Mouse (Mus musculus): ENCODE results near the gene Timm13. TPM values are rescaled to one million over a fixed set of nuclear protein-coding genes. Genes with fewer than 3 reads are reported as not detected.

Timm13 gene
- polyA plus RNA-seq, 1 experiment from 2014 or later, result 348 TPM

GRCm38 (mm10) chr10:80876028-80876427, 24.7 kb downstream of the Timm13 start:
- DNase-seq (ENCODE audit: low spot score), result peak; percentile 32
- H3K27me3 ChIP-seq (replicated peaks; ENCODE audit: control insufficient read depth, insufficient read depth, low read length), result no peaks in the 10 kb centered on the region
- no peaks in the 10 kb centered on the region for H3K9me3 ChIP-seq (ENCODE audit: control insufficient read depth, low read length)
- WGBS, result 24% methylated on average over 5 of the region's 5 CpGs
- no peak overlapping the region for H3K4me2 ChIP-seq (ENCODE audit: low read depth, low read length)
- no peak overlapping the region for H3K4me3 ChIP-seq (ENCODE audit: low read depth, low read length)
- H3K4me1 ChIP-seq (ENCODE audit: control insufficient read depth, insufficient read depth, low read length), result no peaks in the 10 kb centered on the region
- no peaks in the 10 kb centered on the region for H3K36me3 ChIP-seq (ENCODE audit: control insufficient read depth, insufficient read depth, low read length)
- ATAC-seq (ENCODE audit: low read depth), result no peak
- no peak overlapping the region for H3K27ac ChIP-seq (replicated peaks; ENCODE audit: low read depth, low read length)
- H3K9ac ChIP-seq (ENCODE audit: low read depth, low read length), result no peak overlapping the region

- H3K27ac ChIP-seq (replicated peaks; ENCODE audit: low read depth, low read length), result no peak overlapping the region
- DNase-seq (ENCODE audit: low spot score), result no peak
- no peaks in the 10 kb centered on the region for H3K27me3 ChIP-seq (replicated peaks; ENCODE audit: control insufficient read depth, insufficient read depth, low read length)
- H3K4me3 ChIP-seq (ENCODE audit: low read depth, low read length), result no peak overlapping the region
- H3K4me1 ChIP-seq (ENCODE audit: control insufficient read depth, insufficient read depth, low read length), result no peaks in the 10 kb centered on the region
- no peaks in the 10 kb centered on the region for H3K36me3 ChIP-seq (ENCODE audit: control insufficient read depth, insufficient read depth, low read length)
- WGBS, result 66% methylated on average over 9 of the region's 9 CpGs
- H3K4me2 ChIP-seq (ENCODE audit: low read depth, low read length), result no peak overlapping the region
- no peaks in the 10 kb centered on the region for H3K9me3 ChIP-seq (ENCODE audit: control insufficient read depth, low read length)
- no peak overlapping the region for H3K9ac ChIP-seq (ENCODE audit: low read depth, low read length)
- no peak for ATAC-seq (ENCODE audit: low read depth)
Measured at GRCm38 (mm10) chr10:80874035-80874434, 26.7 kb downstream of the Timm13 start.

- Histone ChIP-seq H3K9me3 (ENCODE audit: control insufficient read depth, low read length) (no peaks in the 10 kb centered on the region), H3K27ac (replicated peaks; ENCODE audit: low read depth, low read length) (no peak within 1 kb of the TSS), H3K36me3 (ENCODE audit: control insufficient read depth, insufficient read depth, low read length) (peaks cover 12% of the 10 kb centered on the region; the same call in 1 of the 2 replicates), H3K9ac (ENCODE audit: low read depth, low read length) (no peak within 1 kb of the TSS), H3K4me2 (ENCODE audit: low read depth, low read length) (no peak within 1 kb of the TSS), H3K27me3 (replicated peaks; ENCODE audit: control insufficient read depth, insufficient read depth, low read length) (no peaks in the 10 kb centered on the region), H3K4me3 (ENCODE audit: low read depth, low read length) (no peak within 1 kb of the TSS), H3K4me1 (ENCODE audit: control insufficient read depth, insufficient read depth, low read length) (no peaks in the 10 kb centered on the region)
- WGBS, result 28% methylated on average over 9 of the region's 9 CpGs
- ATAC-seq (ENCODE audit: low read depth) (no peak), DNase-seq (ENCODE audit: low spot score) (no peak)
Measured at GRCm38 (mm10) chr10:80871581-80871980, 29.2 kb downstream of the Timm13 start, which contains the start of gene Tmprss9. Gene Tmprss9, plus strand, starts transcription at chr10:80871848.

- peaks cover 16% of the 10 kb centered on the region; the same call in 1 of the 2 replicates for H3K36me3 ChIP-seq (ENCODE audit: control insufficient read depth, insufficient read depth, low read length)
- 80% methylated on average over 1 of the region's 6 CpGs for WGBS
- H3K27me3 ChIP-seq (replicated peaks; ENCODE audit: control insufficient read depth, insufficient read depth, low read length), result no peaks in the 10 kb centered on the region
- H3K27ac ChIP-seq (replicated peaks; ENCODE audit: low read depth, low read length), result no peak overlapping the region
- H3K9me3 ChIP-seq (ENCODE audit: control insufficient read depth, low read length), result no peaks in the 10 kb centered on the region
- H3K4me3 ChIP-seq (ENCODE audit: low read depth, low read length), result no peak overlapping the region
- DNase-seq (ENCODE audit: low spot score), result no peak
- no peak overlapping the region for H3K9ac ChIP-seq (ENCODE audit: low read depth, low read length)
- no peaks in the 10 kb centered on the region for H3K4me1 ChIP-seq (ENCODE audit: control insufficient read depth, insufficient read depth, low read length)
- no peak for ATAC-seq (ENCODE audit: low read depth)
- H3K4me2 ChIP-seq (ENCODE audit: low read depth, low read length), result no peak overlapping the region
Measured at GRCm38 (mm10) chr10:80870993-80871392, 29.8 kb downstream of the Timm13 start.

- Histone ChIP-seq H3K9me3 (ENCODE audit: control insufficient read depth, low read length) (no peaks in the 10 kb centered on the region), H3K4me3 (ENCODE audit: low read depth, low read length) (no peak overlapping the region), H3K27ac (replicated peaks; ENCODE audit: low read depth, low read length) (no peak overlapping the region), H3K27me3 (replicated peaks; ENCODE audit: control insufficient read depth, insufficient read depth, low read length) (no peaks in the 10 kb centered on the region), H3K4me1 (ENCODE audit: control insufficient read depth, insufficient read depth, low read length) (no peaks in the 10 kb centered on the region), H3K9ac (ENCODE audit: low read depth, low read length) (no peak overlapping the region), H3K36me3 (ENCODE audit: control insufficient read depth, insufficient read depth, low read length) (peaks cover 60% of the 10 kb centered on the region), H3K4me2 (ENCODE audit: low read depth, low read length) (no peak overlapping the region)
- DNase-seq (ENCODE audit: low spot score) (no peak), ATAC-seq (ENCODE audit: low read depth) (no peak)
- 84% methylated on average over 16 of the region's 16 CpGs for WGBS
Measured at GRCm38 (mm10) chr10:80864446-80864845, 36.3 kb downstream of the Timm13 start.

GRCm38 (mm10) chr10:80862305-80862704, 38.5 kb downstream of the Timm13 start:
- Histone ChIP-seq H3K27me3 (replicated peaks; ENCODE audit: control insufficient read depth, insufficient read depth, low read length) (no peaks in the 10 kb centered on the region), H3K36me3 (ENCODE audit: control insufficient read depth, insufficient read depth, low read length) (peaks cover 51% of the 10 kb centered on the region), H3K4me3 (ENCODE audit: low read depth, low read length) (no peak overlapping the region), H3K4me2 (ENCODE audit: low read depth, low read length) (no peak overlapping the region), H3K9ac (ENCODE audit: low read depth, low read length) (no peak overlapping the region), H3K27ac (replicated peaks; ENCODE audit: low read depth, low read length) (no peak overlapping the region), H3K4me1 (ENCODE audit: control insufficient read depth, insufficient read depth, low read length) (no peaks in the 10 kb centered on the region), H3K9me3 (ENCODE audit: control insufficient read depth, low read length) (no peaks in the 10 kb centered on the region)
- 95% methylated on average over 5 of the region's 5 CpGs for WGBS
- DNase-seq (ENCODE audit: low spot score) (no peak), ATAC-seq (ENCODE audit: low read depth) (no peak)

- Histone ChIP-seq H3K36me3 (ENCODE audit: control insufficient read depth, insufficient read depth, low read length) (peaks cover 19% of the 10 kb centered on the region), H3K9ac (ENCODE audit: low read depth, low read length) (peak overlapping the region; percentile 40; the same call in 1 of the 2 replicates), H3K4me3 (ENCODE audit: low read depth, low read length) (no peak overlapping the region), H3K27me3 (replicated peaks; ENCODE audit: control insufficient read depth, insufficient read depth, low read length) (no peaks in the 10 kb centered on the region), H3K9me3 (ENCODE audit: control insufficient read depth, low read length) (no peaks in the 10 kb centered on the region), H3K27ac (replicated peaks; ENCODE audit: low read depth, low read length) (peak overlapping the region; percentile 58; the same call in 1 of the 2 replicates), H3K4me1 (ENCODE audit: control insufficient read depth, insufficient read depth, low read length) (peaks cover 22% of the 10 kb centered on the region), H3K4me2 (ENCODE audit: low read depth, low read length) (no peak overlapping the region)
- ATAC-seq (ENCODE audit: low read depth) (no peak), DNase-seq (ENCODE audit: low spot score) (no peak)
- WGBS, result 73% methylated on average over 7 of the region's 7 CpGs
Measured at GRCm38 (mm10) chr10:80858350-80858935, 42.3 kb downstream of the Timm13 start.

GRCm38 (mm10) chr10:80857848-80858247, 42.9 kb downstream of the Timm13 start:
- H3K4me3 ChIP-seq (ENCODE audit: low read depth, low read length), result no peak overlapping the region
- H3K27me3 ChIP-seq (replicated peaks; ENCODE audit: control insufficient read depth, insufficient read depth, low read length), result no peaks in the 10 kb centered on the region
- peaks cover 18% of the 10 kb centered on the region for H3K36me3 ChIP-seq (ENCODE audit: control insufficient read depth, insufficient read depth, low read length)
- 0 out of 2 replicates have a peak overlapping the region, but pooled peaks have one; percentile 23 for H3K4me2 ChIP-seq (ENCODE audit: low read depth, low read length)
- H3K4me1 ChIP-seq (ENCODE audit: control insufficient read depth, insufficient read depth, low read length), result peaks cover 22% of the 10 kb centered on the region
- peak overlapping the region; percentile 40 for H3K9ac ChIP-seq (ENCODE audit: low read depth, low read length)
- WGBS, result 73% methylated on average over 2 of the region's 3 CpGs
- DNase-seq (ENCODE audit: low spot score) (no peak), ATAC-seq (ENCODE audit: low read depth) (no peak)
- H3K27ac ChIP-seq (replicated peaks; ENCODE audit: low read depth, low read length), result peak overlapping the region; percentile 58; the same call in 1 of the 2 replicates
- H3K9me3 ChIP-seq (ENCODE audit: control insufficient read depth, low read length), result no peaks in the 10 kb centered on the region

- peak overlapping the region; percentile 61; the same call in 1 of the 2 replicates for H3K27ac ChIP-seq (replicated peaks; ENCODE audit: low read depth, low read length)
- ATAC-seq (ENCODE audit: low read depth), result no peak; the same call in 1 of the 2 replicates
- H3K9ac ChIP-seq (ENCODE audit: low read depth, low read length), result peak overlapping the region; percentile 40
- no peaks in the 10 kb centered on the region for H3K27me3 ChIP-seq (replicated peaks; ENCODE audit: control insufficient read depth, insufficient read depth, low read length)
- no peak overlapping the region for H3K4me3 ChIP-seq (ENCODE audit: low read depth, low read length)
- peak overlapping the region; percentile 23; the same call in 1 of the 2 replicates for H3K4me2 ChIP-seq (ENCODE audit: low read depth, low read length)
- 40% methylated on average over 8 of the region's 8 CpGs for WGBS
- peak; percentile 27 for DNase-seq (ENCODE audit: low spot score)
- no peaks in the 10 kb centered on the region for H3K9me3 ChIP-seq (ENCODE audit: control insufficient read depth, low read length)
- peaks cover 16% of the 10 kb centered on the region for H3K36me3 ChIP-seq (ENCODE audit: control insufficient read depth, insufficient read depth, low read length)
- H3K4me1 ChIP-seq (ENCODE audit: control insufficient read depth, insufficient read depth, low read length), result peaks cover 22% of the 10 kb centered on the region
Measured at GRCm38 (mm10) chr10:80857386-80857785, 43.4 kb downstream of the Timm13 start.
